Mouse (Mus musculus) MEL-GATA-1-ER (cell line): ENCODE measurements around the gene Tmem190.
"Not testable (repeated sequence)": the region's sequence is repeated elsewhere in the genome, so short reads cannot be mapped to it uniquely, and the experiment has no call there.

Experiments
- DNase-seq: peaks from one replicate; pipeline ENCODE4 v3.0.0-alpha.2; 2012; ENCODE audit warnings: low read depth; ENCODE audit errors: extremely low read depth

The Tmem190 gene

DNA sequence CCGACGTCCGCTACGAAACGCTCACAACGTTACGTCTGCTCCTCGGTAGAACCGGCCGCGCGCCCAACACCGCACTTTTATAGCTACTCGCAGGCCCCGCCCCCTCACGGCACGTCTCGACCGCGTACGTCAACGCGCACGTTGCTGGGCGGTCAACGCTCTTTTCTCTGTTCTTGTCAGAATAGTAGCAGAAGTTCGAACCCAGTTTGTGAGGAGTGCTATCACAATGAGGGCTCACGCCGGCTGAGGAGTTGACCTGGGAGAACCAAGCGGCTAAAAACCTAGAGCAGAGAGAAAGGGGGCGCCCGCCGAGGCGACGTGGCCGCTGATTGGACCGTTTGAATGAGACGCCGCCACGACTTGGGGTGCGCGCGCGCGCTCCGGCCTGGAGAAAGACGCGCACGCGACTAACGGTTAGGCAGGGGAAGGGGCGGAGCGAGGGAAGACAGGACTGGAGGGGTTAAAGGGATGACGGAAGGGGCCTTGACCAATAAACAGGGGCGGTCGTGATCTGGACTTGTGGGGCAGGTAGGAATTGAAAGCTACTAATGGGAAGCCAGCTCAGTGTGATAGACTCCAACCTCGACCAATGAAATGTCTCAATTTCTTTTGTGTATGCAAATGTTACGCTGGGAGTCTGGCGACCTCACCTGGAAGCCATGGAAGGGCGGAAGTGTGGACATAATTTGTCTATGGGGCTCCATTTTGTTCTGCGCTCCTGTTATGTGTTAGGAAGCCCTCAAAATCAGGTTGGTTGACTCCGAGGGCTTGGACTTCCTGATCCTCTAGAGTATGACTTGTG, 29.8 kb downstream of the Tmem190 start, which contains the start of gene Ube2s:
TSS of gene Ube2s (minus strand) at position 288 of the 802 bp plus-strand sequence.
- DNase-seq = peak; percentile 100

DNA sequence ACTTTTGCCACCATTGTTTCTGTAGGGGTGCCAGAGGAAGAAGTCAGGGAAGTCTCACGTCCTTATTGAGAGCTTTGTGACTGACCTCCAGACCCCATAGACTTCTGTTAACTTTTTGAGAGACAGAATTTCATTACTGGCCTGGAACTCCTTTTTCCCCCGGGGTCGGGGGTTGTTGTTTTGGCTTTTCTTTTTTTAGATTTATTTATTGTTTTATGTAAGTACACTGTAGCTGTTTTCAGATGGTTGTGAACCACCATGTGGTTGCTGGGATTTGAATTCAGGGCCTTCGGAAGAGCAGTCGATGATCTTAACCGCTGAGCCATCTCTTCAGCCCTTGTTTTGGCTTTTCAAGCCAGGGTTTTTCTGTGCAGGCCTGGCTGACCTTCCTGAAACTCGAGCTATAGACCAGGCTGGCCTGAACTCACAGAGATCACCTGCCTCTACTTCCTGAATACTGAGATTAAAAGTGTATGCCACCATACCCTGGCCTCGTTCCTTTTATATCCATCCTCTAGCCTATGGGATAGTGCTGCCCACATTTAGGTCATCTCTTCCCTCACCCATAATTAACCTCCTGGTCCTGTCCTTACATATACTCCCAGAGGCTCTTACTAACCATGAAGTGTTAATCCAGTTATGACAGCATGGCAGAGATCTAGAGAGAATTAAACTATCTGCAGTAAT, 30.5 kb downstream of the Tmem190 start:
- DNase-seq = no peak

- DNase-seq = no peak
Observed at GRCm38 (mm10) chr7:4816559-4816958, 33.8 kb downstream of the Tmem190 start.

DNA sequence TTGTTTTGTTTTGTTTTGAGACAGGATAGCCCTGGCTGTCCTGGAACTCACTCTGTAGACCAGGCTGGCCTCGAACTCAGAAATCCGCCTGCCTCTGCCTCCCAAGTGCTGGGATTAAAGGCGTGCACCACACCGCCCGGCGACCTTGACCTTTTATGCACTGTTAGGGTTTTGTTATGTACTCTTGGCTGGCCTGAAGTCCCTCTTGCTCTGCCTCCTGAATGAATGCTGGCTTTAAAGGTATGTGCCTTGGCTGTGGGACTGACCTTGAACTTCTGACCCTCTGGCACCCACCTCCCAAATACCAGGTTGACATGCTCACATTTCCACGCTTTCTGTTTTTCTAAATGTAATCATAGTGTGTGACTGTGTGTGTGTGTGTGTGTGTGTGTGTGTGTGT, 38.2 kb downstream of the Tmem190 start:
- not testable (repeated sequence) for DNase-seq

DNA sequence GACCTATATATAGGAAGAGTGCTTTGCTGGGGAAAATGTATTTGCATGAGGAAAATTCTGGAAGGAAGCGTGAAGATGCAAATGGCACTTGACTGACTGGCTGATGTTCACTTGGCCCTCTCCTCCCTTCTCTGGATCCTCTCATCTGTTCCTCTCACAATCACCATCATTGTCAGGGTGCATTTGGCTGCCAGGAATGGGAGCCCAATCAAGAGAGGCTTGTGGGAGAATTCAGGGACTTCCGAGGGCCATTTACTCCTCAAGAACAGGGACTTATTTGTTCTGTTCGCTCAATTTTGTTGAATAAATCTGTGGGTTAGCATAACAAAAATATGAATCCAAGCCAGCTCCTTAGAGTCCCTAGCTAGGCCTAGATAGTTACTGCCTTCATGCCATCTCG, 39.0 kb downstream of the Tmem190 start:
- DNase-seq = no peak

DNA sequence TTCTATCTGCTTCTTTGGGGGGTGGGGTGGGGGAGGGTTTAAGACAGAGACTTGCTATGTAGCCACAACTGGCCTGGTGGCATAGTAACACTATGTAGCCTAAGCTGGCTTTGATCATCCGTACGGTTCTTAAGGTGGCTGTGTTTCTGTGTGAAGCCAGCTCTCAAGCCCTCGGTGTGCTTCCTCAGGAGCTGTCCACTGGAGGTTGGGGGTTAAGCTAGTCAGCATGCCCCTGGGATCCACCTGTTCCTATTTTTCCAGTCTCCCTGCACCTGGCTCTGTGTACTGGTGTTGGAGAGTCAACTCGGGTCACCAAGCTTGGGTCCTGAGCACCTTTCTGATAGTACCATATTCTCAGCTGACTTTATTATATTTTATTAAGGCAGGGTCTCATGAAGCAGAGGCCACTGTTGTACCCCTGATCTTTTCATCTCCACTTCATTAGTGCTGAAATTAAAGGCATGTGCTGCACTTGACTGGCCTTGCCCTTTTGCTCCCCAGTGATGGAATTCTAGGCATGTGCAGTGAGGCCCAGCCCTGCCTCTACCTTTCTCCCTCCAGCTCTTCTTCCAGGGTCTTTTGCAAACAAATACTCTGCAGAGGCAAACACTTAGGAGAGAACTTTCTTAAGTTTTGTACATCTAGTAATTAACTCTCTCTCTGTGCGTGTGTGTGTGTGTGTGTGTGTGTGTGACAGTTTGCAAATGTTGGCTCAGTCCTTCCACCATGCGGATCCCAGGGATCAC, 39.6 kb downstream of the Tmem190 start:
- no peak for DNase-seq

GRCm38 (mm10) chr7:4825365-4825764, 42.6 kb downstream of the Tmem190 start:
- DNase-seq = no peak

GRCm38 (mm10) chr7:4830476-4830875, 47.7 kb downstream of the Tmem190 start:
- DNase-seq = no peak
